Mouse (Mus musculus) spleen, postnatal 10 days (tissue): ENCODE measurements at regions not wholly inside any gene's neighbourhood (a gene's known extent, or its start where the extent isn't known, plus 50 kb on each side); places are given as distances from the start of the nearest gene placed in this dataset.
"Not testable (repeated sequence)": the region's sequence is repeated elsewhere in the genome, so short reads cannot be mapped to it uniquely, and the experiment has no call there.

Source experiments
- DNase-seq, 2 experiments: peaks; one replicate each; pipeline ENCODE4 v3.0.0; 2021 to 2022; ENCODE audit warnings: low spot score in 2 of 2

DNA sequence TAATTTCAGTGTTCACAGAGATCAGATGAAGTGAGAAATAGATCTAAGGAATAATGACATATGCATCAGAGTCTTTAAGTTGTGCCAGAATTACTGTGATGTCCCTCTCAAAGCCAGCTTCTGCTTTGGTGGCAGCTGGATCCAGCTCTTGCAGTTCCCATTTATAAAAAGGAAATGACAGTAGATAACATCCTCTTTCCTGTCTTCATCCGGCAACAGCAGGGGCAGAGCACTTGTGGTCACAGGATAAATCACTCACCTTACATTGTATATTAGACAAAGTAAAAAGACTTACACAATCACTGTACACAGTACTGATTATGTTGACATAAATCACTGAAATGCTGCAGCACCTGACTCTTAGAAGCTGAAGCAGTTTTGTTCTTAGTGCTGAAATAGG, 1214.2 kb downstream of the Adam6a start:
- DNase-seq: not testable (repeated sequence)

DNA sequence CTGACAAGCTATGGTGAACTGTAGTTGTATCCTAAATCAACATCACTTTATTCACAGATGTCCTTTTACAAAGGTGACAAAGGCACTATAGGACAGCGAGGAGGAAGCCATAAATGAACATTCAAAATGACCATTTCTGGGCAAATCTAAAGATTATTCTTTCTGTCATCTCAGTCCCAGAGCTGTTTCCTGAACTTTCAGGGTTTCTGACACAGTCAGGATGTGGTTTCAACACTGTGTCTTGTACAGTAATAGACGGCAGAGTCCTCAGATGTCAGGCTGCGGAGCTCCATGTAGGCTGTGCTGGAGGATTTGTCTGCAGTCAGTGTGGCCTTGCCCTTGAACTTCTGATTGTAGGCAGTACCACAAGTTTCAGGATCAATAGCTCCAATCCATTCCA, 1220.5 kb downstream of the Adam6a start:
- DNase-seq: not testable (repeated sequence)

DNA sequence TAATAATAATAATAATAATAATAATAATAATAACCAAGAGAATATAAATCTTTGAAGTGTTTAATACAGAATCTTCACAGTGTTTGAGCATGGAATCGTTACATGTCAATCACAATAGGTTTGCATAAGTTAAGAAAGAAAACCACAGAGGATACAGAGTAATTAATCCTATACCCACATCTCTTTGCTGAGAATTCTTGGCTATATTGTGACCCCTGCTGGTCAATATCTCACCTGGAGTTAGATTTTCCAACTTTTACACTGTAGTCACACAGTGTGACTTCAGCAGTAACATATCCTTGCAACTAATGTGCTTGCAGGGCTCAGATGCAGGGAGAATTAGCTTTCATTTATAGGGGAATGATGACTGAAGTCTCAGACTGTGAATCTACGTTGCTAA, 1231.7 kb downstream of the Adam6a start:
- not testable (repeated sequence) for DNase-seq

DNA sequence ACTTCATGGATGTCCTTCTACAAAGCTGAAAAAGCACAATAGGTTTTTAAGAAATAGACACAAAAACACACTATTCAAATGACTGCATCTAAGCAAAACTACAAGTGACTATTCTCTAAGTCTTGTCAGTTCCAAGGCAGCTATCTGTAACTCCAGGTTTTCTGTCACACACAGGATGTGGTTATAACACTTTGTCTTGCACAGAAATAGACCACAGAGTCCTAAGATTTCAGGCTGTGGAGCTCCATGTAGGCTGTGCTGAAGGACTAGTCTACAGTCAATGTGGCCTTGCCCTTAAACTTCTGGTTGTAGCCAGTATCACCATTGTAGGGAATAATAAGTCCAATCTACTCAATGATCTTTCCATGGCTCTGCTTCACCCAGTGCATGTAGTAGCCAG, 1243.1 kb upstream of the Zfp386 start:
- DNase-seq: no peak

DNA sequence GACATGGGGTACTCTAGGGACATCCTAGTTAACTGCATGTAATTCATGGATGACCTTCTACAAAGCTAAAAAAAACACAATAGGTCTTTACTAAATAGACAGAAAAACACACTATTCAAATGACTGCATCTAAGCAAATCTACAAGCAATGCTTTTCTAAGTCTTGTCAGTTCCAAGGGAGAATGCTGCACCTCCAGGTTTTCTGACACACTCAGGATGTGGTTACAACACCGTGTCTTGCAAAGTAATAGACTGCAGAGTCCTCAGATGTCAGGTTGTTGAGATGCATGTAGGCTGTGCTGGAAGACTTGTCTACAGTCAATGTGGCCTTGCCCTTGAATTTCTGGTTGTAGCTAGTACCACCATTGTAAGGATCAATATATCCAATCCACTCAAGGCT, 1238.3 kb upstream of the Zfp386 start:
- DNase-seq: no peak

DNA sequence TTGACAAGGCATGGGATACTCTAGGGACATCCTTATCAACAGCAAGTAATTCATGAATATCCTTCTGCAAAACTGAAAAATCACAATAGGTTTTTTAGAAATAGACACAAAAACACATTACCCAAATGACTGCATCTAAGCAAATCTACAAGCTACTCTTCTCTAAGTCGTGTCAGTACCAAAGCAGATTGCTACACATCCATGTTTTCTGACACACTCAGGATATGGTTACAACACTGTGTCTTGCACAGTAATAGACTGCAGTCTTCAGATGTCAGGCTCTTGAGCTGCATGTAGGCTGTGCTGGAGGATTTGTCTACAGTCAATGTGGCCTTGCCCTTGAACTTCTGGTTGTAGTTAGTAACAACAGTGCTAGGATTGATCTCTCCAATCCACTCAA, 1230.7 kb upstream of the Zfp386 start:
- DNase-seq: not testable (repeated sequence)

DNA sequence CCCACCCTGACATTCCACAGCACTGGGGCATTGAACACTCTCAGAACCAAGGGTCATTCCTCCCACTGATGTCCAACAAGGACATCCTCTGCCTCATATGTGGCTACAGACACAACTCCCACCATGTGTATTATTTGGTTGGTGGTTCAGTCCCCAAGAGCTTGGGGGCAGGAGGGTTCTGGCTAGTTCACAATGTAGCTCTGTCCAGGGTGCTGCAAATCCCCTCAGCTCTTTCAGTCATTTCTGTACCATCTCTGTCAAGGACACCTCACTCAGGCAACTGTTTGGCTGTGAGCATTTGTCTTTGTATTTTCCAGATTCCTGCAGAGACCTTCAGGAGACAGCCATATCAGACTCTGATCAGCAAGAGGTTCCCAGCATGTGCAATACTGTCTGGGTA, 1214.6 kb upstream of the Zfp386 start:
- DNase-seq: peak in 1 of 2 experiments; percentile 13
